Mouse (Mus musculus) c-Kit-positive CD71-negative TER-119-negative erythroid progenitor cells, embryonic 14.5 days (primary cell): Measurements from ENCODE around the gene AC170998.1.
A peak's percentile ranks its signal among the peaks of the same experiment; 100 is the strongest.
"Not testable (repeated sequence)": the region's sequence is repeated elsewhere in the genome, so short reads cannot be mapped to it uniquely, and the experiment has no call there.

Experiments used
- DNase-seq: peaks from one replicate; pipeline ENCODE4 v3.0.0-alpha.2; 2013; ENCODE audit warnings: low read depth

The AC170998.1 gene

DNA sequence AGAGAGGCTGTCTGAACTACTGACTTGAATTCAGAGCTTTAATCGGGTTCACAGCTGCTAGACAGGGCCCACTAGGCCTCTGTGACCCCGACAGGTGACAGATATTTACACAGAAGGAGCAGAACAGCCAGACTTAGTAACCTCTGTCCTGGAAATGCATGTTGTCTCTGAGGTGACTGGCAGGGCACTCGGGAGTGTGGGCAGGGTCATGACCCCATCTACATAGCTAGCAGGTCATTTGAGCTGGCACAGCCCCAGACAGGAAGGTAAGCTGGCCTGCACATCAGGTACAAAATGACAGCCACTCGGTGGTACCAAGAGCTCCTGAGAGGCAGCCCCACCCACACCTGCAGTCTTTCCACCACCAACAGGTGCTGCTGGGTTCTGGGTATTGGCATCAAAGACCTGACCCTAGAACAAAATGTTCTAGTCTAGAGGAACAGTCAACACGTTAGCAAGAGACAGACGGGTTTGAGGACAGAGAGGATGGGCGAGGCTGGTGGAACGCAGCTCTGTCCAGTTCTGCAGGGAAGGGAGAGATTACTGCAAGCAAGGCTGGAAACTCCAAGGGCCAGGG, 34.9 kb downstream of the AC170998.1 start:
- DNase-seq, result no peak

- peak; percentile 66 for DNase-seq
Observed at GRCm38 (mm10) chr17:28761871-28762270, 36.0 kb downstream of the AC170998.1 start.

GRCm38 (mm10) chr17:28766203-28766602, 40.3 kb downstream of the AC170998.1 start:
- DNase-seq, result no peak

- no peak for DNase-seq
Observed at GRCm38 (mm10) chr17:28766781-28767515, 41.1 kb downstream of the AC170998.1 start.

DNA sequence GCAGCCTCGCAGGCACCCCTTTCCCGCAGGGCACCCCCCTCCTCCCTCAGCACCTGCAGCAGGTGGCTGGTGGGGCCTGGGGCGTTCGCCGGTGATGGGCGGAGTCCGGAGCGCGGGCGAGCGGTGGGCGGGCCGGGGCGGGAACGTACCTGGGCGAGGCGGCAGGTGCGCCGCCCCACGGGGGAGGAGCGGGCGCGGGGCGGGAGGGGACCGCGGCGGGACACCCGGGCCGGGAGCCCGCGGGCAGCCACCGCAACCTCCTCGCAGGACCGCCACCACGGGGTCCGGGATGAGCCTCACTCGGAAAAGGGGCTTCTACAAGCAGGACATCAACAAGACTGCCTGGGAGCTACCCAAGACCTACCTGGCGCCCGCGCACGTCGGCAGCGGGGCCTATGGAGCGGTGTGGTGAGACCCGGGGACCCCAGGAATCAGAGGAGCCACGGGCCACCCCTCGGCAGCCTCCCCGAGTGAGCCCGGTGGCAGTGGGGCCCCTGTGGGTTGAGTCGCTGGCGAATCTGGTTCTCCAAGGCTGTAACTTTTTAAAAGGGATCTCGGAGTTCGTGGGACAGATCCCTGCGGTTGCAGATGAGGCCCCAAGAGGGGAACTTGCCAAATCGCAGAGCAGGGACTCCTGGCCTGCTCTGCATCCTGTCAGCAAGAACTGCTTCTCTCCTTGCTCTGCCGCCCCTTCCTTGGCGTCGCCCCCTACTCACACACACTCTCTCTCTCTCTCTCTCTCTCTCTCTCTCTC, 43.4 kb downstream of the AC170998.1 start, which contains the start of gene Mapk13:
Gene Mapk13, plus strand, starts transcription at position 177 of the 754 bp plus-strand sequence.
- DNase-seq, result no peak

GRCm38 (mm10) chr17:28769875-28770421, 44.1 kb downstream of the AC170998.1 start:
- no peak for DNase-seq

DNA sequence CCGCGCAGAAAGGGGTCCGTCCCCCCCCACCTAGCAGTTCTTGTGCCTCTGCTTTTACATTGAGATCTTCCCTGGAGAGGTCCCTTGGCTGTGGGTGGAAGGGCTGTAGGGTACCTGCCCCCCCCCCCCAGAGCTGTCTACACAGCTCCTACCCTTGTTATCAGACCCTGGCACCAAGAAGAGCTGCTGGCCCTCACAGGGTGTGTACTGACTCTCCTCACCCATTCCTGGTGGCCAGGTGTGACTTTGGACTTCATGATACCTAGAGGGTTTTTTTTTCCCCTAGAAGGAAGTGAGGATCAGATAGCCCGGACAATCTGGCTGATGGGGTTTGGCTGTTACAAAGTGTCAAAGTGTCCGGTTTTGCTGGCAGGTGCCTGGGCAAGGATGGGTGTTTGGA, 45.4 kb downstream of the AC170998.1 start:
- no peak for DNase-seq

GRCm38 (mm10) chr17:28774303-28774702, 48.4 kb downstream of the AC170998.1 start:
- DNase-seq, result not testable (repeated sequence)

DNA sequence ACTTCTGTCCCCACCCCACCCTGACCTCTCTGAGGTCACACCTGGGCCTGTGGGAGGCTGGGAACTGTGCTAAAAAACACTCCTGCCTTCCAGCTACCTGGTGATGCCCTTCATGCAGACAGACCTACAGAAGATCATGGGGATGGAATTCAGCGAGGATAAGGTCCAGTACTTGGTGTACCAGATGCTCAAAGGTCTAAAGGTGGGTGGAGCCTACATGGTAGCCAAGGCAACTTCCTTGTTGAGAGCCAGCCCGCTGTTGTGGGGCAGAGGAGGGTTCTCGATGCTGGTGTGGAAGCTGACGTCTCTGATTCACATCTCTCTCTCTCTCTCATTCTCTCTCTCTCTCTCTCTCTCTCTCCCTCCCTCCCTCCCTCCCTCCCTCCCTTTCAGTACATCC, 49.3 kb downstream of the AC170998.1 start:
- DNase-seq, result no peak
